Mouse (Mus musculus) MN1 (cell line): ENCODE measurements around the gene Slc45a1.
"Not testable (repeated sequence)": the region's sequence is repeated elsewhere in the genome, so short reads cannot be mapped to it uniquely, and the experiment has no call there.

ENCODE experiments used
- DNase-seq: peaks from one replicate; pipeline ENCODE4 v3.0.0-alpha.2; 2016; ENCODE audit warnings: low spot score

The Slc45a1 gene

GRCm38 (mm10) chr4:150603366-150604061, 48.5 kb downstream of the Slc45a1 start:
- DNase-seq, result no peak

- DNase-seq, result no peak
Measured at GRCm38 (mm10) chr4:150601489-150601888, 50.5 kb downstream of the Slc45a1 start.

- not testable (repeated sequence) for DNase-seq
Measured at GRCm38 (mm10) chr4:150600503-150600902, 51.5 kb downstream of the Slc45a1 start.

- DNase-seq, result no peak
Measured at GRCm38 (mm10) chr4:150599119-150599992, 52.6 kb downstream of the Slc45a1 start.

GRCm38 (mm10) chr4:150598686-150599085, 53.3 kb downstream of the Slc45a1 start:
- peak; percentile 43 for DNase-seq

GRCm38 (mm10) chr4:150595991-150596390, 56.0 kb downstream of the Slc45a1 start:
- no peak for DNase-seq

- peak; percentile 50 for DNase-seq
Measured at GRCm38 (mm10) chr4:150595071-150595470, 56.9 kb downstream of the Slc45a1 start.

- no peak for DNase-seq
Measured at GRCm38 (mm10) chr4:150594298-150594829, 57.6 kb downstream of the Slc45a1 start.

- no peak for DNase-seq
Measured at GRCm38 (mm10) chr4:150593473-150594217, 58.3 kb downstream of the Slc45a1 start.

- DNase-seq, result no peak
Measured at GRCm38 (mm10) chr4:150592087-150592486, 59.9 kb downstream of the Slc45a1 start.

GRCm38 (mm10) chr4:150591602-150592001, 60.4 kb downstream of the Slc45a1 start:
- DNase-seq, result no peak

- no peak for DNase-seq
Measured at GRCm38 (mm10) chr4:150590621-150591282, 61.2 kb downstream of the Slc45a1 start.

- no peak for DNase-seq
Measured at GRCm38 (mm10) chr4:150588300-150588621, 63.7 kb downstream of the Slc45a1 start.

- no peak for DNase-seq
Measured at GRCm38 (mm10) chr4:150587597-150588299, 64.2 kb downstream of the Slc45a1 start.

GRCm38 (mm10) chr4:150586275-150586674, 65.7 kb downstream of the Slc45a1 start:
- DNase-seq, result no peak

- no peak for DNase-seq
Measured at GRCm38 (mm10) chr4:150585800-150586199, 66.2 kb downstream of the Slc45a1 start.

GRCm38 (mm10) chr4:150583777-150584135, 68.2 kb downstream of the Slc45a1 start:
- DNase-seq, result no peak

GRCm38 (mm10) chr4:150582966-150583776, 68.8 kb downstream of the Slc45a1 start:
- peak; percentile 27 for DNase-seq

- peak; percentile 51 for DNase-seq
Measured at GRCm38 (mm10) chr4:150581931-150582723, 69.8 kb downstream of the Slc45a1 start.
